Comparison of ENCODE assay signal across 13 mouse cellular contexts in the genomic region with DNA sequence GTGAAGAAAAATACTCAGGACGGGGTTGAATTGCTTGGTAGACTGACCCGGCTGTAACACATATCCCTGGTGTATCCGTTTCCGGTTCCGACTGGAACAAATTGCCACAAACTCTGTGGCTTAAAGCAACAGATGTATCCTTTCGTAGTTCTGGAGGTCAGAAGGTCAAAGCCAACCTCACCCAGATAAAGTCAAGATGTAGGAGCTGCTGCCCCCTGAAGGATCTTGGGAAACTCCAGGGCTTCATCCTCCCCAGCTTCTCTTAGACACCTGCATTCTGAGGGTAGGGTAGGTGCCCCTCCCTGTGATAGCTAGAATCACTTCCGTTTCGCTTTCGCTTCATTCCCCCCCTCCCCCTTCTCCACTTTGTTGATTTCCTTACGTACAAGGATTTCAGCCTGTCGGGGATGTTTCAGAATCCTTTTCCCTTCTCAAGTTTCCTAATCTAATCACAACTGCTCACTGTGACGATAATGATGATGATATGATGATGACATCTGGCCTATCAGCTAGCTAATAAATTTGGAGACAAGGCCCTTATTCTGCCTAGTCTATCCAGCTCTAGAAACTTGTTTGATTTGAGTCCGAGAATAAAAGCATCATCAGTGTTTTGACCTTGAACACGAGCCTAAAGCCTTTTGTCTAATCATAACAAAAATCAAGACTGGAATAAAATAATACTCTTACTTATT.
DNase-seq lines count a peak whose midpoint lies in the region; ATAC-seq and TF ChIP-seq lines count a peak whose summit lies in the region.
"Had no signal": no experiment of that assay in that cellular context is flagged by ENCODE, and none has a peak within 500 bp of the region (broad histone marks: within the 10 kb centered on the region; RNA-seq: fewer than 3 reads in every experiment).

No protein-coding gene starts in this region.

- no peaks in the 10 kb centered on the region for H3K27me3 ChIP-seq in CH12.LX (replicated peaks)
- H3K27me3 ChIP-seq in forebrain, embryonic 14.5 days (replicated peaks; ENCODE audit: control insufficient read depth, insufficient read depth, low read length) = no peaks in the 10 kb centered on the region
- H3K27me3 ChIP-seq in midbrain, embryonic 14.5 days (ENCODE audit: control insufficient read depth, insufficient read depth, low read length) = no peaks in the 10 kb centered on the region
- H3K27me3 ChIP-seq: forebrain, embryonic 12.5 days; hindbrain, embryonic 15.5 days; limb, embryonic 12.5 days; midbrain, embryonic 12.5 days had no signal

- intact Hi-C loops in heart, postnatal 36 days (cut with DNase I) = no loop called here

- H3K9ac ChIP-seq in CH12.LX (ENCODE audit: insufficient read depth, low read depth) = no peak overlapping the region
- no peak overlapping the region for H3K9ac ChIP-seq in forebrain, embryonic 14.5 days (ENCODE audit: low read length)
- no peak overlapping the region for H3K9ac ChIP-seq in midbrain, embryonic 14.5 days (replicated peaks; ENCODE audit: low read length)
- H3K9ac ChIP-seq: forebrain, embryonic 12.5 days; hindbrain, embryonic 15.5 days; limb, embryonic 12.5 days; midbrain, embryonic 12.5 days had no signal

- dilution Hi-C loops in CH12.LX (cut with MboI; ENCODE audit: extremely low pct_ligation_motif_present, extremely low pct_unique_long_range_greater_than_20kb, low sequenced_read_pairs) = no loop called here

- peak overlapping the region; percentile 73 for H3K4me2 ChIP-seq in CH12.LX (ENCODE audit: insufficient read depth, low read depth, poor library complexity, severe bottlenecking)
- H3K4me2 ChIP-seq in forebrain, embryonic 14.5 days (ENCODE audit: low read length) = no peak overlapping the region
- H3K4me2 ChIP-seq in midbrain, embryonic 14.5 days (ENCODE audit: low read length) = no peak overlapping the region
- H3K4me2 ChIP-seq: forebrain, embryonic 12.5 days; hindbrain, embryonic 15.5 days; limb, embryonic 12.5 days; midbrain, embryonic 12.5 days had no signal

- H3K27ac ChIP-seq in CH12.LX (ENCODE audit: insufficient read depth, low read depth) = no peak overlapping the region
- no peak overlapping the region for H3K27ac ChIP-seq in forebrain, embryonic 14.5 days (ENCODE audit: low read depth, low read length)
- no peak overlapping the region for H3K27ac ChIP-seq in midbrain, embryonic 14.5 days (replicated peaks; ENCODE audit: low read depth, low read length)
- H3K27ac ChIP-seq: forebrain, embryonic 12.5 days; hindbrain, embryonic 15.5 days; limb, embryonic 12.5 days; midbrain, embryonic 12.5 days had no signal

- peak overlapping the region in 1 of 3 experiments; percentile 16 for H3K4me3 ChIP-seq in CH12.LX (replicated peaks in 1 of 3; ENCODE audit: low read depth in 2 of 3, low read length in 2 of 3, poor library complexity in 1 of 3)
- H3K4me3 ChIP-seq in forebrain, embryonic 14.5 days (ENCODE audit: low read depth, low read length) = no peak overlapping the region
- no peak overlapping the region for H3K4me3 ChIP-seq in midbrain, embryonic 14.5 days (replicated peaks; ENCODE audit: low read depth, low read length)
- H3K4me3 ChIP-seq: forebrain, embryonic 12.5 days; hindbrain, embryonic 15.5 days; limb, embryonic 12.5 days; midbrain, embryonic 12.5 days had no signal

- peak in 1 of 2 experiments; percentile 22; a peak in 1 of 4 replicates for TF ChIP-seq CTCF in CH12.LX (conservative IDR thresholded peaks at IDR 0.05 in 1 of 2, IDR thresholded peaks at IDR 0.05 in 1 of 2; ENCODE audit: low read depth in 2 of 2, low read length in 2 of 2)

- H3K36me3 ChIP-seq in CH12.LX (replicated peaks in 1 of 2; ENCODE audit: control insufficient read depth in 1 of 2, insufficient read depth in 1 of 2, low read length in 1 of 2) = no peaks in the 10 kb centered on the region
- no peaks in the 10 kb centered on the region for H3K36me3 ChIP-seq in forebrain, embryonic 14.5 days (ENCODE audit: control insufficient read depth, insufficient read depth, low read length)
- no peaks in the 10 kb centered on the region for H3K36me3 ChIP-seq in midbrain, embryonic 14.5 days (ENCODE audit: control insufficient read depth, insufficient read depth, low read length)
- H3K36me3 ChIP-seq: forebrain, embryonic 12.5 days; hindbrain, embryonic 15.5 days; limb, embryonic 12.5 days; midbrain, embryonic 12.5 days had no signal

- in situ Hi-C loops in CH12.LX (cut with MboI; ENCODE audit: low pct_ligation_motif_present, low pct_unique_long_range_greater_than_20kb, low sequenced_read_pairs) = no loop called here

- no peak for TF ChIP-seq EP300 in CH12.LX (IDR thresholded peaks at IDR 0.05; ENCODE audit: low read length)

- peaks cover 0 to 7% of the 10 kb centered on the region in 2 experiments; a peak in 2 of 4 replicates for H3K4me1 ChIP-seq in CH12.LX (ENCODE audit: control insufficient read depth in 1 of 2, insufficient read depth in 2 of 2)
- no peaks in the 10 kb centered on the region for H3K4me1 ChIP-seq in forebrain, embryonic 14.5 days (ENCODE audit: control insufficient read depth, insufficient read depth, low read length)
- H3K4me1 ChIP-seq in midbrain, embryonic 14.5 days (ENCODE audit: control insufficient read depth, insufficient read depth, low read length) = no peaks in the 10 kb centered on the region
- H3K4me1 ChIP-seq: forebrain, embryonic 12.5 days; hindbrain, embryonic 15.5 days; midbrain, embryonic 12.5 days had no signal

- peak; percentile 1 for DNase-seq in CD4-positive, CD25-positive, alpha-beta regulatory T cell, adult 2 months (ENCODE audit: low read depth, low spot score)
- DNase-seq in CH12.LX (ENCODE audit: extremely low read depth) = peak; percentile 9
- DNase-seq in heart, postnatal 36 days = peak; percentile 15 to 17
- DNase-seq in kidney, postnatal 36 days = peak; percentile 27 to 34
- DNase-seq in forebrain, embryonic 14.5 days (ENCODE audit: low spot score) = no peak
- DNase-seq in thymus, postnatal 25 days = no peak
- no peak for DNase-seq in midbrain, embryonic 14.5 days
- DNase-seq: cerebellum, adult 11-12 months had no signal

- no peak for TF ChIP-seq POLR2A in CH12.LX (IDR thresholded peaks at IDR 0.05; ENCODE audit: low read depth, low read length)

- WGBS in forebrain, embryonic 14.5 days = 82% methylated on average over 14 of the region's 14 CpGs
- 74% methylated on average over 14 of the region's 14 CpGs for WGBS in midbrain, embryonic 14.5 days

- H3K9me3 ChIP-seq in CH12.LX (replicated peaks; ENCODE audit: low read length) = no peaks in the 10 kb centered on the region
- no peaks in the 10 kb centered on the region for H3K9me3 ChIP-seq in forebrain, embryonic 14.5 days (replicated peaks; ENCODE audit: control insufficient read depth, low read length)
- no peaks in the 10 kb centered on the region for H3K9me3 ChIP-seq in midbrain, embryonic 14.5 days (ENCODE audit: control insufficient read depth, low read length)
- H3K9me3 ChIP-seq: forebrain, embryonic 12.5 days; hindbrain, embryonic 15.5 days; limb, embryonic 12.5 days; midbrain, embryonic 12.5 days had no signal

- H3K79me2 ChIP-seq in CH12.LX (replicated peaks; ENCODE audit: control insufficient read depth, extremely low read depth, insufficient read depth, poor library complexity, severe bottlenecking) = no peaks in the 10 kb centered on the region

- ATAC-seq in CD4-positive, CD25-positive, alpha-beta regulatory T cell, adult 4 months = no peak
- no peak for ATAC-seq in forebrain, embryonic 14.5 days
- no peak for ATAC-seq in midbrain, embryonic 14.5 days (ENCODE audit: low FRiP score, low TSS enrichment)

- TF ChIP-seq RAD21 in CH12.LX (IDR thresholded peaks at IDR 0.05; ENCODE audit: low read depth, low read length) = no peak; the same call in none of the 2 replicates

TF ChIP-seq in CH12.LX, 34 proteins besides CTCF, POLR2A, EP300 and RAD21:
- TF ChIP-seq MAZ (IDR thresholded peaks at IDR 0.05; ENCODE audit: low read depth, low read length) (no peak), MEF2A (IDR thresholded peaks at IDR 0.05; ENCODE audit: borderline replicate concordance, low read depth, low read length) (no peak), IRF4 (IDR thresholded peaks at IDR 0.05; ENCODE audit: low read depth, low read length) (0 out of 2 replicates have a peak, but pooled peaks have one; percentile 16), HCFC1 (IDR thresholded peaks at IDR 0.05; ENCODE audit: low read depth, low read length) (0 out of 2 replicates have a peak, but pooled peaks have one; percentile 34)

Comparison
In these comparisons a context has a peak if more than half of its experiments do, and no peak if none do; other contexts are left out.
1. DNase-seq: peak in CD4-positive, CD25-positive, alpha-beta regulatory T cell, adult 2 months (single experiment), CH12.LX (single experiment), heart, postnatal 36 days (2 of 2) and kidney, postnatal 36 days (2 of 2); none in forebrain, embryonic 14.5 days (single experiment), thymus, postnatal 25 days (single experiment) and midbrain, embryonic 14.5 days (single experiment).